Mouse (Mus musculus) liver, embryonic 11.5 days (tissue): Measurements from ENCODE around the gene Zc3h7b. TPM values are rescaled to one million over a fixed set of nuclear protein-coding genes. Genes with fewer than 3 reads are reported as not detected.

Experiments used
- ATAC-seq: fragments of 200-750 bp; cut with Nextera tagmentation; replicated peaks from 2 replicates; pipeline ENCODE4 v1.8.0; 2017; ENCODE audit warnings: moderate number of reproducible peaks, mild to moderate bottlenecking, moderate TSS enrichment, moderate library complexity; ENCODE audit not compliant: low FRiP score
- DNase-seq: peaks from one replicate; pipeline ENCODE4 v3.0.0-alpha.2; 2017; ENCODE audit warnings: low spot score
- H3K27ac ChIP-seq: fragments of 300-500 bp; sonication (generic); 2 replicates; pipeline ENCODE4 v1.5.1; 2014; ENCODE audit warnings: mild to moderate bottlenecking, low read depth, low read length, control low read depth
- H3K27me3 ChIP-seq: fragments of 300-500 bp; sonication (generic); replicated peaks from 2 replicates; pipeline ENCODE4 v1.6.1; 2014; ENCODE audit warnings: low read length, mixed read lengths; ENCODE audit not compliant: control insufficient read depth, insufficient read depth
- H3K36me3 ChIP-seq: fragments of 300-500 bp; sonication (generic); 2 replicates; pipeline ENCODE4 v1.6.1; 2014; ENCODE audit warnings: mild to moderate bottlenecking, low read length, moderate library complexity, mixed read lengths; ENCODE audit not compliant: control insufficient read depth, insufficient read depth
- H3K4me1 ChIP-seq: fragments of 300-500 bp; sonication (generic); replicated peaks from 2 replicates; pipeline ENCODE4 v1.6.1; 2014; ENCODE audit warnings: low read length, mixed read lengths; ENCODE audit not compliant: control insufficient read depth, insufficient read depth
- H3K4me2 ChIP-seq: fragments of 300-500 bp; sonication (generic); 2 replicates; pipeline ENCODE4 v1.6.1; 2014; ENCODE audit warnings: mild to moderate bottlenecking, control low read depth, moderate library complexity
- H3K4me3 ChIP-seq: fragments of 300-500 bp; sonication (generic); 2 replicates; pipeline ENCODE4 v1.5.1; 2014; ENCODE audit warnings: low read depth, low read length, control low read depth
- H3K9ac ChIP-seq: fragments of 300-500 bp; sonication (generic); 2 replicates; pipeline ENCODE4 v1.6.1; 2014; ENCODE audit warnings: low read depth, low read length, control low read depth
- H3K9me3 ChIP-seq: fragments of 300-500 bp; sonication (generic); 2 replicates; pipeline ENCODE4 v1.6.1; 2016; ENCODE audit warnings: low read length, inconsistent platforms, mixed read lengths; ENCODE audit not compliant: control insufficient read depth
- WGBS: fragments of 180-500 bp; shearing (Covaris S2); extraction: QIAGEN DNeasy Blood & Tissue Kit; methylation state at CpG from one replicate; pipeline ENCODE4 v1.1.7; 2014; 5-methylcytosine and 5-hydroxymethylcytosine counted together
- polyA plus RNA-seq: library from polyadenylated mRNA; unstranded; fragments of >200 nt; fragmentation: Nextera tagmentation; extraction: Ambion mirVana; gene quantifications from 2 replicates; pipeline ENCODE4 v1.2.1, GENCODE M21; 2014

Zc3h7b gene
- polyA plus RNA-seq, 1 experiment from 2014 or later = 24.2 TPM

- H3K27me3 ChIP-seq = no peaks in the 10 kb centered on the region
- H3K4me2 ChIP-seq = no peak overlapping the region
- H3K27ac ChIP-seq = no peak overlapping the region
- no peaks in the 10 kb centered on the region; the same call in 1 of the 2 replicates for H3K4me1 ChIP-seq
- 87% methylated on average over 3 of the region's 3 CpGs for WGBS
- H3K4me3 ChIP-seq = no peak overlapping the region
- no peaks in the 10 kb centered on the region for H3K9me3 ChIP-seq
- H3K9ac ChIP-seq = no peak overlapping the region
- peaks cover 43% of the 10 kb centered on the region for H3K36me3 ChIP-seq
- DNase-seq (no peak), ATAC-seq (peak; percentile 2; the same call in 1 of the 2 replicates)
These were observed 41.8 kb upstream of the Zc3h7b start for GRCm38 (mm10) chr15:81703094-81703489.

GRCm38 (mm10) chr15:81708991-81709390, 35.9 kb upstream of the Zc3h7b start:
- Histone ChIP-seq H3K4me1 (no peaks in the 10 kb centered on the region), H3K27ac (no peak overlapping the region), H3K4me3 (no peak overlapping the region), H3K9ac (no peak overlapping the region), H3K9me3 (no peaks in the 10 kb centered on the region), H3K27me3 (no peaks in the 10 kb centered on the region), H3K4me2 (no peak overlapping the region), H3K36me3 (peaks cover 84% of the 10 kb centered on the region)
- no peak for ATAC-seq
- 90% methylated on average over 11 of the region's 11 CpGs for WGBS
- DNase-seq = no peak

- no peak overlapping the region; the same call in 1 of the 2 replicates for H3K27ac ChIP-seq
- DNase-seq = no peak
- H3K9me3 ChIP-seq = no peaks in the 10 kb centered on the region
- no peak overlapping the region for H3K4me2 ChIP-seq
- ATAC-seq = no peak
- peaks cover 80% of the 10 kb centered on the region for H3K36me3 ChIP-seq
- H3K9ac ChIP-seq = no peak overlapping the region
- no peaks in the 10 kb centered on the region for H3K27me3 ChIP-seq
- 97% methylated on average over 1 of the region's 1 CpGs for WGBS
- no peak overlapping the region for H3K4me3 ChIP-seq
- H3K4me1 ChIP-seq = no peaks in the 10 kb centered on the region
These were observed 35.2 kb upstream of the Zc3h7b start for GRCm38 (mm10) chr15:81709686-81710085.

GRCm38 (mm10) chr15:81710801-81711200, 34.1 kb upstream of the Zc3h7b start:
- whole genome bisulfite sequencing = 86% methylated on average over 4 of the region's 4 CpGs
- no peak overlapping the region for H3K9ac ChIP-seq
- peaks cover 79% of the 10 kb centered on the region for H3K36me3 ChIP-seq
- H3K4me2 ChIP-seq = no peak overlapping the region
- ATAC-seq (no peak), DNase-seq (no peak)
- no peak overlapping the region for H3K27ac ChIP-seq
- H3K4me1 ChIP-seq = no peaks in the 10 kb centered on the region
- H3K9me3 ChIP-seq = no peaks in the 10 kb centered on the region
- H3K4me3 ChIP-seq = no peak overlapping the region
- H3K27me3 ChIP-seq = no peaks in the 10 kb centered on the region

- no peaks in the 10 kb centered on the region for H3K9me3 ChIP-seq
- 85% methylated on average over 6 of the region's 6 CpGs for WGBS
- DNase-seq (no peak), ATAC-seq (no peak)
- no peaks in the 10 kb centered on the region for H3K4me1 ChIP-seq
- H3K9ac ChIP-seq = no peak overlapping the region
- H3K4me2 ChIP-seq = no peak overlapping the region
- H3K36me3 ChIP-seq = peaks cover 84% of the 10 kb centered on the region
- no peak overlapping the region for H3K27ac ChIP-seq
- H3K4me3 ChIP-seq = no peak overlapping the region
- no peaks in the 10 kb centered on the region for H3K27me3 ChIP-seq
These were observed 31.1 kb upstream of the Zc3h7b start for GRCm38 (mm10) chr15:81713742-81714141.

- Histone ChIP-seq H3K4me1 (no peaks in the 10 kb centered on the region), H3K4me2 (no peak overlapping the region)
- no peak for ATAC-seq
These were observed 26.3 kb upstream of the Zc3h7b start for GRCm38 (mm10) chr15:81718336-81719138.

GRCm38 (mm10) chr15:81719139-81719531, 25.7 kb upstream of the Zc3h7b start:
- 95% methylated on average over 6 of the region's 6 CpGs for WGBS
- H3K27me3 ChIP-seq = no peaks in the 10 kb centered on the region
- H3K4me2 ChIP-seq = no peak overlapping the region
- no peaks in the 10 kb centered on the region for H3K9me3 ChIP-seq
- no peak overlapping the region for H3K4me3 ChIP-seq
- ATAC-seq = no peak
- H3K9ac ChIP-seq = no peak overlapping the region
- H3K27ac ChIP-seq = no peak overlapping the region
- peaks cover 78% of the 10 kb centered on the region for H3K36me3 ChIP-seq
- no peak for DNase-seq
- H3K4me1 ChIP-seq = no peaks in the 10 kb centered on the region

More at GRCm38 (mm10) chr15:81718336-81719138, 26.3 kb upstream of the Zc3h7b start:
- Histone ChIP-seq H3K9me3 (no peaks in the 10 kb centered on the region), H3K4me3 (no peak overlapping the region), H3K36me3 (peaks cover 80% of the 10 kb centered on the region), H3K9ac (no peak overlapping the region), H3K27ac (no peak overlapping the region), H3K27me3 (no peaks in the 10 kb centered on the region)
- DNase-seq = no peak
- WGBS = 92% methylated on average over 9 of the region's 9 CpGs

GRCm38 (mm10) chr15:81722361-81722760, 22.5 kb upstream of the Zc3h7b start:
- Histone ChIP-seq H3K4me3 (no peak overlapping the region), H3K36me3 (peaks cover 68% of the 10 kb centered on the region), H3K4me2 (no peak overlapping the region), H3K27ac (no peak overlapping the region), H3K9me3 (no peaks in the 10 kb centered on the region), H3K27me3 (no peaks in the 10 kb centered on the region), H3K9ac (no peak overlapping the region), H3K4me1 (peaks cover 3% of the 10 kb centered on the region)
- no peak for ATAC-seq
- 92% methylated on average over 5 of the region's 5 CpGs for WGBS
- DNase-seq = no peak

GRCm38 (mm10) chr15:81723653-81724052, 21.2 kb upstream of the Zc3h7b start:
- no peak for DNase-seq
- Histone ChIP-seq H3K4me2 (no peak overlapping the region), H3K27me3 (no peaks in the 10 kb centered on the region), H3K27ac (no peak overlapping the region), H3K4me1 (peaks cover 10% of the 10 kb centered on the region), H3K9ac (no peak overlapping the region), H3K9me3 (no peaks in the 10 kb centered on the region), H3K4me3 (no peak overlapping the region), H3K36me3 (peaks cover 60% of the 10 kb centered on the region)
- ATAC-seq = no peak
- 93% methylated on average over 11 of the region's 11 CpGs for WGBS
